Mouse (Mus musculus) testis, postnatal 14 days (tissue): ENCODE results near the gene Aasdh.
"Not testable (repeated sequence)": the region's sequence is repeated elsewhere in the genome, so short reads cannot be mapped to it uniquely, and the experiment has no call there.

ENCODE experiments used
- DNase-seq: peaks from one replicate; pipeline ENCODE4 v3.0.0; 2021; ENCODE audit warnings: low spot score

Gene Aasdh

GRCm38 (mm10) chr5:76905405-76906154 is at the start of gene Aasdh:
Gene Aasdh (minus strand): TSS chr5:76905514.
- DNase-seq = peak; percentile 94

GRCm38 (mm10) chr5:76954271-76954900 is 49.1 kb upstream of the Aasdh start:
- no peak for DNase-seq

GRCm38 (mm10) chr5:76953794-76954193 is 48.5 kb upstream of the Aasdh start:
- DNase-seq = no peak

GRCm38 (mm10) chr5:76952112-76953040 is 47.1 kb upstream of the Aasdh start:
- DNase-seq = no peak

- peak; percentile 99 for DNase-seq
Measured at GRCm38 (mm10) chr5:76951106-76952027, 46.1 kb upstream of the Aasdh start, which contains the start of the genes Paics and Ppat. Gene Paics (plus strand): TSS chr5:76951307. Gene Ppat (minus strand): TSS chr5:76951578.

- peak; percentile 25 for DNase-seq
Measured at GRCm38 (mm10) chr5:76950343-76951105, 45.2 kb upstream of the Aasdh start.

GRCm38 (mm10) chr5:76947758-76948157 is 42.4 kb upstream of the Aasdh start:
- DNase-seq = no peak

GRCm38 (mm10) chr5:76947142-76947541 is 41.8 kb upstream of the Aasdh start:
- no peak for DNase-seq

- no peak for DNase-seq
Measured at GRCm38 (mm10) chr5:76945678-76946033, 40.3 kb upstream of the Aasdh start.

GRCm38 (mm10) chr5:76944965-76945677 is 39.8 kb upstream of the Aasdh start:
- no peak for DNase-seq

GRCm38 (mm10) chr5:76942505-76942904 is 37.2 kb upstream of the Aasdh start:
- DNase-seq = no peak

GRCm38 (mm10) chr5:76941975-76942374 is 36.7 kb upstream of the Aasdh start:
- DNase-seq = no peak

GRCm38 (mm10) chr5:76939717-76940116 is 34.4 kb upstream of the Aasdh start:
- DNase-seq = no peak

GRCm38 (mm10) chr5:76929180-76929877 is 24.0 kb upstream of the Aasdh start:
- no peak for DNase-seq

- DNase-seq = peak; percentile 27
Measured at GRCm38 (mm10) chr5:76928124-76928832, 23.0 kb upstream of the Aasdh start.

GRCm38 (mm10) chr5:76924296-76924695 is 19.0 kb upstream of the Aasdh start:
- DNase-seq = no peak

- peak; percentile 38 for DNase-seq
Measured at GRCm38 (mm10) chr5:76923428-76923827, 18.1 kb upstream of the Aasdh start.

- DNase-seq = no peak
Measured at GRCm38 (mm10) chr5:76922833-76923232, 17.5 kb upstream of the Aasdh start.

- not testable (repeated sequence) for DNase-seq
Measured at GRCm38 (mm10) chr5:76912522-76912921, 7.2 kb upstream of the Aasdh start.
